Mouse (Mus musculus) hindbrain, postnatal 0 days (tissue): ENCODE results near the gene Edem1. TPM values are rescaled to one million over a fixed set of nuclear protein-coding genes. Genes with fewer than 3 reads are reported as not detected.

ENCODE experiments used
- ATAC-seq: fragments of 200-750 bp; cut with Nextera tagmentation; 2 replicates; pipeline ENCODE4 v1.8.0; 2017; ENCODE audit warnings: mild to moderate bottlenecking, moderate TSS enrichment, moderate library complexity
- DNase-seq: peaks from one replicate; pipeline ENCODE4 v3.0.0-alpha.2; 2015; ENCODE audit warnings: low spot score
- H3K27ac ChIP-seq: fragments of 300-500 bp; sonication (generic); 2 replicates; pipeline ENCODE4 v1.5.1; 2014; ENCODE audit warnings: mild to moderate bottlenecking
- H3K27me3 ChIP-seq: fragments of 300-500 bp; sonication (generic); 2 replicates; pipeline ENCODE4 v1.6.1; 2014; ENCODE audit warnings: low read length, mixed read lengths; ENCODE audit not compliant: insufficient read depth
- H3K36me3 ChIP-seq: fragments of 300-500 bp; sonication (generic); 2 replicates; pipeline ENCODE4 v1.6.1; 2014; ENCODE audit warnings: low read length, mixed read lengths; ENCODE audit not compliant: insufficient read depth
- H3K4me1 ChIP-seq: fragments of 300-500 bp; sonication (generic); 2 replicates; pipeline ENCODE4 v1.6.1; 2014; ENCODE audit warnings: antibody characterized with exemption, low read length, mixed read lengths; ENCODE audit not compliant: insufficient read depth
- H3K4me2 ChIP-seq: fragments of 300-500 bp; sonication (generic); 2 replicates; pipeline ENCODE4 v1.6.1; 2014; ENCODE audit warnings: low read depth, mild to moderate bottlenecking, low read length, moderate library complexity, mixed read lengths
- H3K4me3 ChIP-seq: fragments of 300-500 bp; sonication (generic); 2 replicates; pipeline ENCODE4 v1.5.1; 2014; ENCODE audit warnings: low read length
- H3K9ac ChIP-seq: fragments of 300-500 bp; sonication (generic); replicated peaks from 2 replicates; pipeline ENCODE4 v1.6.1; 2014; ENCODE audit warnings: mild to moderate bottlenecking, low read length, moderate library complexity, mixed read lengths
- H3K9me3 ChIP-seq: fragments of 300-500 bp; sonication (generic); 2 replicates; pipeline ENCODE4 v1.6.1; 2016; ENCODE audit warnings: low read length, mixed read lengths
- CTCF ChIP-seq: IDR thresholded peaks from 2 replicates; pipeline ENCODE4 v1.5.1; 2016; ENCODE audit warnings: antibody characterized with exemption, control low read depth, low read depth
- WGBS: fragments of 180-500 bp; shearing (Covaris S2); extraction: QIAGEN DNeasy Blood & Tissue Kit; methylation state at CpG from one replicate; pipeline ENCODE4 v1.1.7; 2014; 5-methylcytosine and 5-hydroxymethylcytosine counted together
- polyA plus RNA-seq: library from polyadenylated mRNA; unstranded; fragments of >200 nt; fragmentation: Nextera tagmentation; extraction: Ambion mirVana; gene quantifications from 2 replicates; pipeline ENCODE4 v1.2.1, GENCODE M21; 2015
- total RNA-seq: library from RNA; depleted of rRNA; stranded (reverse); fragments of >200 nt; gene quantifications from 2 replicates; pipeline ENCODE4 v1.2.3, GENCODE M21; 2014

The Edem1 gene
- total and polyA plus RNA-seq, 2 experiments from 2014 or later: 5.0 to 13.4 TPM

DNA sequence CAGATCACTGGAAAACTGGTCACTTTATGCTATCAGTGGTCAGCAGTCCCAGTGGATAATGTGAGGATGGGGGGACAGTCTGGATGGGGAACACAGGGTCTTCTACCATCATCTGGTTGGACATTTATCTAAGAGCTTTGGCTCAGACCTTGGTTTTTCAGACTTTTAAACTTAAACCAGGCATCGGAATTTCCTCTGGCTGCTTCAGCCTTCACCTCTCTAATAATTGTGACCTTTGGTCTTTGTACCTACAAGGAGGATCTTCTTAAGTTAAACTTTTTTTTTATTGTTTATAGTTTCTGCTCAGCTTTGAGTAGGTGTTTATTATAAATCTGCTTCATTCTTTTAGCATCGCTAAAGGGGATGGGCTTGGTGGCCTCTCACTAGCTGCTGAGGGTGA, 55.4 kb downstream of the Edem1 start:
- no peak for TF ChIP-seq CTCF
- no peak overlapping the region for H3K4me3 ChIP-seq
- no peaks in the 10 kb centered on the region for H3K4me1 ChIP-seq
- ATAC-seq (no peak), DNase-seq (no peak)
- no peak overlapping the region for H3K4me2 ChIP-seq
- no peaks in the 10 kb centered on the region for H3K36me3 ChIP-seq
- no peaks in the 10 kb centered on the region for H3K27me3 ChIP-seq
- H3K9ac ChIP-seq: no peak overlapping the region
- 91% methylated on average over 2 of the region's 2 CpGs for WGBS
- H3K9me3 ChIP-seq: no peaks in the 10 kb centered on the region
- no peak overlapping the region for H3K27ac ChIP-seq

DNA sequence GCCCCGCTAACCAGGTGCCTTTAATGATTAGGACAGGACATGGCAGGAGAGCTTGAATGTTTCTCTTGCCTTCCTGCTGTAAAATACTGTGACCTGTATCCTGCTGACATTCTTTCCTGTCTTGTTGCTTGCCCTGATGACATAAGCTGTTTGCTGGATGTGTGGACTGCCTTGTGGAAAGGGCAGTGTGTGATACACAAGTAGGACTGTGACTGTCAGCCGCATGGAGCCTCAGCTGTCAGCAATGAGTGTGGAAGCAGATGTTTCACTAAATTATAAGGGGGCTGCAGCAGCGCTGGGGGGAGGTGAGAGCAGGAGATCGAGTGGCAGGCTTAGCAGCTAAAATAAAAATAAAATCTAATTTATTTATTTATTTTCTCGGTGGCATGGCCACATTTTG, 56.2 kb downstream of the Edem1 start:
- no peaks in the 10 kb centered on the region for H3K9me3 ChIP-seq
- no peak overlapping the region for H3K9ac ChIP-seq
- no peaks in the 10 kb centered on the region for H3K36me3 ChIP-seq
- ATAC-seq (no peak), DNase-seq (no peak)
- 75% methylated on average over 5 of the region's 5 CpGs for WGBS
- no peak for TF ChIP-seq CTCF
- no peak overlapping the region for H3K4me2 ChIP-seq
- H3K4me1 ChIP-seq: no peaks in the 10 kb centered on the region
- no peaks in the 10 kb centered on the region for H3K27me3 ChIP-seq
- no peak overlapping the region for H3K27ac ChIP-seq
- no peak overlapping the region for H3K4me3 ChIP-seq

DNA sequence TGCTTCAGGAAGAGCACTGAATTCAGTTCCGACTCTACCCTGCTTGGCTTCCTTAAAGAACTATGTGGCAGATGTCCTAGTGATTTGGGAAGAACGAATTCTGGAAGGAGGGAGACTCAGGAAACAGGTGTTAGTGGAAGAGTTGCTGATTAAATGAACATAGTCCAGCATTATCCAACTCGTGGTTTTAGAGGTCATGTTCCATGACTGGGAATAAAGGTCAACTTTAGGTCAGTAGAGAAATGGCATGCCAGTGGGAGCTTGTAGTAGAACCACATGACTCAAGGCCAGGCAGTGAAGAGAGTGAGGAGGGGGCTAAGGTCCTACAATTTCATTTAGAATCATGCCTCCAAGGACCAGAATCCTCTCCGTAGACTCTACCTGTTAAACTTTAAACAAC, 57.9 kb downstream of the Edem1 start:
- TF ChIP-seq CTCF: no peak
- no peak overlapping the region for H3K9ac ChIP-seq
- H3K4me3 ChIP-seq: no peak overlapping the region
- WGBS: 74% methylated on average over 4 of the region's 4 CpGs
- no peaks in the 10 kb centered on the region for H3K9me3 ChIP-seq
- ATAC-seq (no peak), DNase-seq (no peak)
- H3K36me3 ChIP-seq: no peaks in the 10 kb centered on the region
- no peak overlapping the region for H3K4me2 ChIP-seq
- no peaks in the 10 kb centered on the region for H3K4me1 ChIP-seq
- H3K27me3 ChIP-seq: no peaks in the 10 kb centered on the region
- no peak overlapping the region for H3K27ac ChIP-seq

DNA sequence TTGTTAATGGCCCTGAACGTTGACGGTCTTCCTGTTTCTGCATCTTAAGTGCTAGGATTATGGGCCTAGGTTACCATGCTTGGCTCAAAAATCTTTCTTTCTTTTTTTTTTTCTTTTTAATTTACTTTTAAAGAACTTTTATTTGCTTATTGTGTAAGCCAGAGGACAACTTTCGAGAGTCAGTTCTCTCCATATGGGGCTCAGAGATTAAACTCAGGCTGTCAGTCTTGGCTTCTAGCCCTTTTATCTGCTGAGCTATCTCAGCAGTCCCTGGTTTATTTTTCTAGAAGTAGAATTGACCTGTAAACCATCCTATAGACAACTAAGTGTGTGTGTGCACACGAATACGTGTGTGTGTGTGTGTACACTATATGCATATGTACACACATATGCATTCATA, 64.1 kb downstream of the Edem1 start:
- DNase-seq (no peak), ATAC-seq (no peak)
- Histone ChIP-seq H3K27ac (no peak overlapping the region), H3K36me3 (no peaks in the 10 kb centered on the region), H3K4me2 (no peak overlapping the region), H3K9ac (no peak overlapping the region), H3K4me1 (no peaks in the 10 kb centered on the region), H3K9me3 (no peaks in the 10 kb centered on the region), H3K4me3 (no peak overlapping the region), H3K27me3 (no peaks in the 10 kb centered on the region)
- no peak for TF ChIP-seq CTCF
- 82% methylated on average over 5 of the region's 5 CpGs for whole genome bisulfite sequencing

DNA sequence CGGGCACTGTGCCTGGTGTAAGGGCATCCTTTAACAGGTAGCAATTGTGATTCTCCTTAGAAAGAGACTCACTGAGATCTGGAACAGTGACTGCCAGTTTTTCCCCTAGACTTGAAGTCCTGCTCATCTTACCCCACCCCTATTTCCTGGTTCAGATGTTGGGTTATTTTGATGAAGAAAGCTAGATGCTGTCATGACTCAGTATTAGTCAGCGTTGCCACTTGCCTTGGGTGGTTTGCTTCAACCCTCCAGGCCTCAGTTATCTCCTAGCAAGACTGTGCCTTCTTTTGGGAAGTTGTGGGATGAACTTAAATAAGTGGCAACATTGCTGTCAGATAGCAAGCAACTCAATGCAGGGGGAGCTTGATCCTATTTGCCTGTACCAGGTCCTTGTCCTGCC, 66.7 kb downstream of the Edem1 start:
- Histone ChIP-seq H3K4me3 (no peak overlapping the region), H3K4me2 (no peak overlapping the region), H3K9ac (no peak overlapping the region), H3K4me1 (no peaks in the 10 kb centered on the region), H3K9me3 (no peaks in the 10 kb centered on the region), H3K27ac (no peak overlapping the region), H3K36me3 (no peaks in the 10 kb centered on the region), H3K27me3 (no peaks in the 10 kb centered on the region)
- DNase-seq: no peak
- no peak for ATAC-seq
- no peak for TF ChIP-seq CTCF
- WGBS: 91% methylated on average over 2 of the region's 2 CpGs

DNA sequence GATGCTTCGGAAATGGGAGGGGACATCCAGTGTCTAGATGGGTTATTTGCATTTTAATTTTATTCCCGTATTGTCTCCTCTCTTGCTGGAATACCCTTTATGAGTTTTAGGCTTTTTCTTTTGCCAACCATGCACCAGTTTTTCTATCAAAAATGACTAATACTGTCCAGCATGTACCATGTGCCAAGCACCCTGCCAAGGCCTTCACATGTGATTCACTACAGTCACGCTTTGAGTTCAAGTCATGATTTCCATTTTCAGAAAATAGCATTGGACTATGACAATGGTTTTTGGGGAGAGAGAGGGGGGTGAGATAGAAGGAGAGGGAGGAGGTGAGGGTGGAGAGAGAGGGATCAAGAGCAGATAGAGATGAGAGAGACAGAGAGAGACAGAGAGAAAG, 67.5 kb downstream of the Edem1 start:
- ATAC-seq (no peak), DNase-seq (no peak)
- H3K27ac ChIP-seq: no peak overlapping the region
- no peak overlapping the region for H3K4me3 ChIP-seq
- H3K9me3 ChIP-seq: no peaks in the 10 kb centered on the region
- TF ChIP-seq CTCF: no peak
- H3K4me1 ChIP-seq: no peaks in the 10 kb centered on the region
- WGBS: 78% methylated on average over 3 of the region's 3 CpGs
- no peaks in the 10 kb centered on the region for H3K36me3 ChIP-seq
- no peak overlapping the region for H3K4me2 ChIP-seq
- H3K9ac ChIP-seq: no peak overlapping the region
- no peaks in the 10 kb centered on the region for H3K27me3 ChIP-seq

DNA sequence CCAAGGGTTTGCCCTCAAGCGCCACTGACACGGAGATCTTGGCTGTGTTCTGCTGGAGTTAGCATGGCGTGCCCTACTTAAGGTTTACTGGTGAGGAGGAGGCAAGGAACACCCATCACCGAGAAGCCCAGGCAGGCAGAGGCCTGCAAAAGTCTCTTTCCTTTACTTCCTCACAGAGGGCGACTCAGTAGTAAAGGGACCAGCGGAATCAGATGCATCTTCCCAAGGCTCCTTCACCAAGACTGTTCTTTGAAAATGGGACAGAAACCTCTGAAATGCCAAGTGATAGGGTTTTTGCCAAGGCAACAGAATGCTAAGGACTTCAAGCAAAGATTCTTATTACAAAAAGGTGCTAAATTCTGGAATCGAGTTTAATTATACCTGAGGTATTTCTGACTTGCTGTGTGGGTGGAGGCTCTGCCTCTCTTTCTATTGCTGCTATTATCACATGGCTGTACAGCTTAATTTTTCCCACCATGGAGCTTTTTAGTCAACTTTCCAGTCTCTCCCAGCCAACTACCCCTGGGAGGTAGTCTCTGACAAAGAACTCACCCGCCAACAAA, 68.2 kb downstream of the Edem1 start:
- Histone ChIP-seq H3K27me3 (no peaks in the 10 kb centered on the region), H3K9me3 (no peaks in the 10 kb centered on the region), H3K27ac (no peak overlapping the region), H3K4me1 (no peaks in the 10 kb centered on the region), H3K4me2 (no peak overlapping the region), H3K36me3 (no peaks in the 10 kb centered on the region), H3K4me3 (no peak overlapping the region), H3K9ac (no peak overlapping the region)
- DNase-seq (no peak), ATAC-seq (no peak)
- no peak for TF ChIP-seq CTCF
- WGBS: 85% methylated on average over 8 of the region's 8 CpGs
